Mouse (Mus musculus) stomach, postnatal 0 days (tissue): Measurements from ENCODE around the gene Camsap1.

Experiments used
- CTCF ChIP-seq: IDR thresholded peaks from 2 replicates; pipeline ENCODE4 v1.5.1; 2016; ENCODE audit warnings: antibody characterized with exemption, low read depth, mild to moderate bottlenecking, moderate library complexity
- EP300 ChIP-seq: optimal IDR thresholded peaks from 2 replicates; pipeline ENCODE3; 2016; ENCODE audit warnings: antibody characterized with exemption

- TF ChIP-seq CTCF (no peak), EP300 (no peak)
Observed at GRCm38 (mm10) chr2:25898970-25899369, 84.1 kb downstream of the Camsap1 start.
